Mouse (Mus musculus): ENCODE data around the gene Olfr520. TPM values are rescaled to one million over a fixed set of nuclear protein-coding genes. Genes with fewer than 3 reads are reported as not detected.

The Olfr520 gene
- total and polyA plus RNA-seq, 2 experiments from 2014 or later, result not detected

- no peak overlapping the region for H3K27ac ChIP-seq (ENCODE audit: low read depth, low read length)
- no peak for ATAC-seq (ENCODE audit: low FRiP score)
- no peaks in the 10 kb centered on the region for H3K9me3 ChIP-seq (ENCODE audit: low read length)
- no peaks in the 10 kb centered on the region for H3K36me3 ChIP-seq (ENCODE audit: insufficient read depth, low read length)
- H3K9ac ChIP-seq (replicated peaks; ENCODE audit: low read length, poor library complexity, severe bottlenecking), result no peak overlapping the region
- no peak for TF ChIP-seq CTCF (IDR thresholded peaks at IDR 0.05)
- no peaks in the 10 kb centered on the region for H3K27me3 ChIP-seq (ENCODE audit: insufficient read depth, low read length)
- no peaks in the 10 kb centered on the region for H3K4me1 ChIP-seq (ENCODE audit: insufficient read depth, low read length)
- 89% methylated on average over 4 of the region's 4 CpGs for WGBS
- H3K4me3 ChIP-seq (ENCODE audit: low read depth, low read length), result no peak overlapping the region
- H3K4me2 ChIP-seq (ENCODE audit: low read depth, low read length, poor library complexity, severe bottlenecking), result no peak overlapping the region
- DNase-seq (ENCODE audit: low spot score), result no peak
Observed at GRCm38 (mm10) chr7:99700641-99701040, 29.4 kb upstream of the Olfr520 start.

GRCm38 (mm10) chr7:99702201-99702600, 27.9 kb upstream of the Olfr520 start:
- H3K27ac ChIP-seq (ENCODE audit: low read depth, low read length), result no peak overlapping the region
- H3K36me3 ChIP-seq (ENCODE audit: insufficient read depth, low read length), result no peaks in the 10 kb centered on the region
- no peaks in the 10 kb centered on the region for H3K4me1 ChIP-seq (ENCODE audit: insufficient read depth, low read length)
- no peak overlapping the region for H3K4me3 ChIP-seq (ENCODE audit: low read depth, low read length)
- H3K4me2 ChIP-seq (ENCODE audit: low read depth, low read length, poor library complexity, severe bottlenecking), result no peak overlapping the region
- no peak for TF ChIP-seq CTCF (IDR thresholded peaks at IDR 0.05)
- 38% methylated on average over 6 of the region's 6 CpGs for WGBS
- no peak overlapping the region for H3K9ac ChIP-seq (replicated peaks; ENCODE audit: low read length, poor library complexity, severe bottlenecking)
- DNase-seq (ENCODE audit: low spot score) (no peak), ATAC-seq (ENCODE audit: low FRiP score) (no peak)
- no peaks in the 10 kb centered on the region for H3K9me3 ChIP-seq (ENCODE audit: low read length)
- no peaks in the 10 kb centered on the region for H3K27me3 ChIP-seq (ENCODE audit: insufficient read depth, low read length)

- no peak for TF ChIP-seq CTCF (IDR thresholded peaks at IDR 0.05)
- Histone ChIP-seq H3K27ac (ENCODE audit: low read depth, low read length) (0 out of 2 replicates have a peak overlapping the region, but pooled peaks have one; percentile 38), H3K27me3 (ENCODE audit: insufficient read depth, low read length) (no peaks in the 10 kb centered on the region), H3K9me3 (ENCODE audit: low read length) (no peaks in the 10 kb centered on the region), H3K36me3 (ENCODE audit: insufficient read depth, low read length) (no peaks in the 10 kb centered on the region), H3K4me2 (ENCODE audit: low read depth, low read length, poor library complexity, severe bottlenecking) (no peak overlapping the region), H3K4me3 (ENCODE audit: low read depth, low read length) (no peak overlapping the region), H3K9ac (replicated peaks; ENCODE audit: low read length, poor library complexity, severe bottlenecking) (no peak overlapping the region), H3K4me1 (ENCODE audit: insufficient read depth, low read length) (no peaks in the 10 kb centered on the region)
- no peak for DNase-seq (ENCODE audit: low spot score)
- ATAC-seq (ENCODE audit: low FRiP score), result no peak
- 83% methylated on average over 3 of the region's 3 CpGs for WGBS
Observed at GRCm38 (mm10) chr7:99704736-99705519, 25.1 kb upstream of the Olfr520 start.

GRCm38 (mm10) chr7:99706341-99707037, 23.6 kb upstream of the Olfr520 start:
- 78% methylated on average over 4 of the region's 4 CpGs for WGBS
- Histone ChIP-seq H3K27ac (ENCODE audit: low read depth, low read length) (no peak overlapping the region), H3K4me1 (ENCODE audit: insufficient read depth, low read length) (no peaks in the 10 kb centered on the region)

GRCm38 (mm10) chr7:99707038-99707595, 23.0 kb upstream of the Olfr520 start:
- H3K9ac ChIP-seq (replicated peaks; ENCODE audit: low read length, poor library complexity, severe bottlenecking), result no peak overlapping the region
- no peak overlapping the region for H3K4me2 ChIP-seq (ENCODE audit: low read depth, low read length, poor library complexity, severe bottlenecking)
- H3K4me3 ChIP-seq (ENCODE audit: low read depth, low read length), result no peak overlapping the region
- no peak for TF ChIP-seq CTCF (IDR thresholded peaks at IDR 0.05)
- no peaks in the 10 kb centered on the region for H3K36me3 ChIP-seq (ENCODE audit: insufficient read depth, low read length)
- 65% methylated on average over 4 of the region's 4 CpGs for WGBS
- no peak overlapping the region for H3K27ac ChIP-seq (ENCODE audit: low read depth, low read length)
- H3K27me3 ChIP-seq (ENCODE audit: insufficient read depth, low read length), result no peaks in the 10 kb centered on the region
- no peaks in the 10 kb centered on the region for H3K4me1 ChIP-seq (ENCODE audit: insufficient read depth, low read length)
- H3K9me3 ChIP-seq (ENCODE audit: low read length), result no peaks in the 10 kb centered on the region
- DNase-seq (ENCODE audit: low spot score) (no peak), ATAC-seq (ENCODE audit: low FRiP score) (no peak)

More at GRCm38 (mm10) chr7:99706341-99707037, 23.6 kb upstream of the Olfr520 start:
- no peak overlapping the region for H3K9ac ChIP-seq (replicated peaks; ENCODE audit: low read length, poor library complexity, severe bottlenecking)
- DNase-seq (ENCODE audit: low spot score) (no peak), ATAC-seq (ENCODE audit: low FRiP score) (no peak)
- H3K9me3 ChIP-seq (ENCODE audit: low read length), result no peaks in the 10 kb centered on the region
- H3K36me3 ChIP-seq (ENCODE audit: insufficient read depth, low read length), result no peaks in the 10 kb centered on the region
- H3K4me3 ChIP-seq (ENCODE audit: low read depth, low read length), result no peak overlapping the region
- no peak overlapping the region for H3K4me2 ChIP-seq (ENCODE audit: low read depth, low read length, poor library complexity, severe bottlenecking)
- TF ChIP-seq CTCF (IDR thresholded peaks at IDR 0.05), result no peak
- no peaks in the 10 kb centered on the region for H3K27me3 ChIP-seq (ENCODE audit: insufficient read depth, low read length)

- H3K9ac ChIP-seq (replicated peaks; ENCODE audit: low read length, poor library complexity, severe bottlenecking), result no peak overlapping the region
- TF ChIP-seq CTCF (IDR thresholded peaks at IDR 0.05), result no peak
- H3K27ac ChIP-seq (ENCODE audit: low read depth, low read length), result no peak overlapping the region
- no peak overlapping the region for H3K4me2 ChIP-seq (ENCODE audit: low read depth, low read length, poor library complexity, severe bottlenecking)
- no peak overlapping the region for H3K4me3 ChIP-seq (ENCODE audit: low read depth, low read length)
- DNase-seq (ENCODE audit: low spot score) (no peak), ATAC-seq (ENCODE audit: low FRiP score) (no peak)
- 89% methylated on average over 6 of the region's 6 CpGs for WGBS
- no peaks in the 10 kb centered on the region for H3K27me3 ChIP-seq (ENCODE audit: insufficient read depth, low read length)
- no peaks in the 10 kb centered on the region for H3K36me3 ChIP-seq (ENCODE audit: insufficient read depth, low read length)
- H3K4me1 ChIP-seq (ENCODE audit: insufficient read depth, low read length), result no peaks in the 10 kb centered on the region
- no peaks in the 10 kb centered on the region for H3K9me3 ChIP-seq (ENCODE audit: low read length)
Observed at GRCm38 (mm10) chr7:99707671-99708070, 22.4 kb upstream of the Olfr520 start.
